Mouse (Mus musculus) spleen, adult 2 months (tissue): ENCODE results near the gene Adig. TPM values are rescaled to one million over a fixed set of nuclear protein-coding genes. Genes with fewer than 3 reads are reported as not detected.

Source experiments
- DNase-seq, 2 experiments: peaks; one replicate each; pipeline versions ENCODE4 v3.0.0 to v3.0.0-alpha.2; 2012 to 2021; ENCODE audit warnings: low spot score in 2 of 2, low read depth in 1 of 2
- H3K27ac ChIP-seq: fragments of 200-500 bp; 2 replicates; pipeline ENCODE4 v1.5.1; 2012; ENCODE audit warnings: low read length, inconsistent platforms; ENCODE audit not compliant: insufficient read depth
- H3K27me3 ChIP-seq: fragments of 200-500 bp; 2 replicates; pipeline ENCODE4 v1.6.1; 2012; ENCODE audit warnings: mild to moderate bottlenecking, moderate library complexity, low read length, inconsistent platforms; ENCODE audit not compliant: control insufficient read depth, insufficient read depth
- H3K36me3 ChIP-seq: fragments of 200-500 bp; 2 replicates; pipeline ENCODE4 v1.6.1; 2012; ENCODE audit warnings: mild to moderate bottlenecking, low read length, inconsistent platforms; ENCODE audit not compliant: control insufficient read depth, insufficient read depth
- H3K4me1 ChIP-seq: fragments of 200-500 bp; 2 replicates; pipeline ENCODE4 v1.6.1; 2011; ENCODE audit warnings: inconsistent platforms; ENCODE audit not compliant: control insufficient read depth, insufficient read depth, insufficient read length
- H3K4me3 ChIP-seq: fragments of 200-500 bp; 2 replicates; pipeline ENCODE4 v1.5.1; 2011; ENCODE audit warnings: mild to moderate bottlenecking, inconsistent platforms; ENCODE audit not compliant: insufficient read depth, insufficient read length; ENCODE audit errors: extremely low read depth
- CTCF ChIP-seq: fragments of 200-500 bp; IDR thresholded peaks from 2 replicates; pipeline ENCODE4 v1.5.1; 2011; ENCODE audit warnings: mild to moderate bottlenecking, inconsistent platforms; ENCODE audit not compliant: insufficient read depth, insufficient read length, insufficient replicate concordance; ENCODE audit errors: extremely low read depth
- POLR2A ChIP-seq: fragments of 200-500 bp; IDR thresholded peaks from 2 replicates; pipeline ENCODE4 v1.6.1; 2011; ENCODE audit warnings: low read depth, low read length, inconsistent platforms
- WGBS: fragments of 180-500 bp; shearing (Covaris S2); methylation state at CpG from one replicate; pipeline ENCODE4 v1.1.7; 2018; 5-methylcytosine and 5-hydroxymethylcytosine counted together
- polyA plus RNA-seq: library from polyadenylated mRNA; depleted of rRNA; stranded (reverse); fragments of >200 nt; gene quantifications from 2 replicates; pipeline ENCODE4 v1.2.3, GENCODE M21; 2012

Gene Adig
- polyA plus RNA-seq, 1 experiment = 0.65 TPM

- WGBS = 56% methylated on average over 24 of the region's 24 CpGs
- Histone ChIP-seq H3K27ac (no peak overlapping the region), H3K4me3 (no peak overlapping the region), H3K27me3 (no peaks in the 10 kb centered on the region), H3K4me1 (no peaks in the 10 kb centered on the region), H3K36me3 (no peaks in the 10 kb centered on the region)
- no peak for DNase-seq
- TF ChIP-seq POLR2A = no peak
- TF ChIP-seq CTCF = no peak
Observed at GRCm38 (mm10) chr2:158539433-158540305, 37.3 kb downstream of the Adig start.

GRCm38 (mm10) chr2:158541286-158541685 is 38.9 kb downstream of the Adig start:
- Histone ChIP-seq H3K36me3 (no peaks in the 10 kb centered on the region), H3K4me3 (no peak overlapping the region), H3K4me1 (no peaks in the 10 kb centered on the region), H3K27me3 (no peaks in the 10 kb centered on the region), H3K27ac (no peak overlapping the region)
- no peak for TF ChIP-seq POLR2A
- no peak for TF ChIP-seq CTCF
- 57% methylated on average over 4 of the region's 4 CpGs for WGBS
- no peak for DNase-seq

- TF ChIP-seq POLR2A (no peak), CTCF (no peak)
- no peaks in the 10 kb centered on the region for H3K36me3 ChIP-seq
- no peaks in the 10 kb centered on the region for H3K4me1 ChIP-seq
- H3K27me3 ChIP-seq = no peaks in the 10 kb centered on the region
- no peak for DNase-seq
- H3K27ac ChIP-seq = no peak overlapping the region
- WGBS = 66% methylated on average over 2 of the region's 2 CpGs
- H3K4me3 ChIP-seq = no peak overlapping the region
Observed at GRCm38 (mm10) chr2:158545266-158545665, 42.9 kb downstream of the Adig start.

- Histone ChIP-seq H3K4me1 (no peaks in the 10 kb centered on the region), H3K27ac (no peak overlapping the region), H3K27me3 (no peaks in the 10 kb centered on the region), H3K36me3 (no peaks in the 10 kb centered on the region), H3K4me3 (no peak overlapping the region)
- TF ChIP-seq CTCF (peak; percentile 90), POLR2A (no peak)
- DNase-seq = peak; percentile 11 to 59
- WGBS = 10% methylated on average over 17 of the region's 17 CpGs
Observed at GRCm38 (mm10) chr2:158546751-158547150, 44.3 kb downstream of the Adig start.

GRCm38 (mm10) chr2:158550067-158550466 is 47.7 kb downstream of the Adig start:
- Histone ChIP-seq H3K4me1 (no peaks in the 10 kb centered on the region), H3K36me3 (no peaks in the 10 kb centered on the region), H3K4me3 (no peak overlapping the region), H3K27me3 (no peaks in the 10 kb centered on the region; the same call in 1 of the 2 replicates), H3K27ac (no peak overlapping the region)
- peak; percentile 61; the same call in 1 of the 2 replicates for TF ChIP-seq CTCF
- TF ChIP-seq POLR2A = no peak
- 0% methylated on average over 3 of the region's 3 CpGs for WGBS
- DNase-seq = peak; percentile 21 to 70

GRCm38 (mm10) chr2:158554366-158554765 is 52.0 kb downstream of the Adig start:
- no peaks in the 10 kb centered on the region for H3K36me3 ChIP-seq
- TF ChIP-seq CTCF (no peak), POLR2A (no peak)
- 38% methylated on average over 10 of the region's 10 CpGs for WGBS
- DNase-seq = no peak
- no peaks in the 10 kb centered on the region for H3K4me1 ChIP-seq
- H3K27me3 ChIP-seq = no peaks in the 10 kb centered on the region; the same call in 1 of the 2 replicates
- H3K4me3 ChIP-seq = no peak overlapping the region
- no peak overlapping the region for H3K27ac ChIP-seq

- no peaks in the 10 kb centered on the region for H3K4me1 ChIP-seq
- no peaks in the 10 kb centered on the region for H3K36me3 ChIP-seq
- H3K27me3 ChIP-seq = no peaks in the 10 kb centered on the region; the same call in 1 of the 2 replicates
- H3K27ac ChIP-seq = no peak overlapping the region
- WGBS = 4% methylated on average over 7 of the region's 7 CpGs
- TF ChIP-seq POLR2A (no peak), CTCF (no peak)
- no peak overlapping the region for H3K4me3 ChIP-seq
- DNase-seq = no peak
Observed at GRCm38 (mm10) chr2:158555252-158555651, 52.8 kb downstream of the Adig start.
